Mouse (Mus musculus) layer of hippocampus, adult 9-10 months (tissue): ENCODE data around the gene Trim45.

Experiments
- DNase-seq: peaks from one replicate; pipeline ENCODE4 v3.0.0; 2022; ENCODE audit warnings: low spot score

Gene Trim45

GRCm38 (mm10) chr3:100921825-100922505 lies at the start of gene Trim45:
Gene Trim45 (plus strand): TSS chr3:100922202.
- peak; percentile 100 for DNase-seq

GRCm38 (mm10) chr3:100877057-100877456 lies 44.9 kb upstream of the Trim45 start:
- DNase-seq = no peak

- DNase-seq = no peak
Measured at GRCm38 (mm10) chr3:100881403-100881802, 40.6 kb upstream of the Trim45 start.

GRCm38 (mm10) chr3:100881843-100882634 lies 40.0 kb upstream of the Trim45 start:
- DNase-seq = no peak

GRCm38 (mm10) chr3:100889234-100889633 lies 32.8 kb upstream of the Trim45 start:
- no peak for DNase-seq

- no peak for DNase-seq
Measured at GRCm38 (mm10) chr3:100890406-100890805, 31.6 kb upstream of the Trim45 start.

GRCm38 (mm10) chr3:100892383-100893335 lies 29.3 kb upstream of the Trim45 start:
- DNase-seq = no peak

GRCm38 (mm10) chr3:100895500-100895899 lies 26.5 kb upstream of the Trim45 start:
- no peak for DNase-seq

- DNase-seq = no peak
Measured at GRCm38 (mm10) chr3:100906128-100906527, 15.9 kb upstream of the Trim45 start.

GRCm38 (mm10) chr3:100906916-100907315 lies 15.1 kb upstream of the Trim45 start:
- no peak for DNase-seq

GRCm38 (mm10) chr3:100908594-100908993 lies 13.4 kb upstream of the Trim45 start:
- DNase-seq = no peak

- no peak for DNase-seq
Measured at GRCm38 (mm10) chr3:100910621-100911020, 11.4 kb upstream of the Trim45 start.

- DNase-seq = no peak
Measured at GRCm38 (mm10) chr3:100911026-100911425, 11.0 kb upstream of the Trim45 start.

GRCm38 (mm10) chr3:100911498-100912213 lies 10.3 kb upstream of the Trim45 start:
- DNase-seq = no peak

GRCm38 (mm10) chr3:100916844-100917243 lies 5.2 kb upstream of the Trim45 start:
- DNase-seq = peak; percentile 65

- DNase-seq = no peak
Measured at GRCm38 (mm10) chr3:100920611-100921140, 1.3 kb upstream of the Trim45 start.

- no peak for DNase-seq
Measured at GRCm38 (mm10) chr3:100922506-100923375, 739 bp downstream of the Trim45 start.

- no peak for DNase-seq
Measured at GRCm38 (mm10) chr3:100924065-100924732, 2.2 kb downstream of the Trim45 start.

GRCm38 (mm10) chr3:100925176-100925575 lies 3.2 kb downstream of the Trim45 start:
- DNase-seq = no peak
